Mouse (Mus musculus) megakaryocyte-erythroid progenitor cell, adult 5-6 weeks (primary cell): ENCODE measurements at regions not wholly inside any gene's neighbourhood (a gene's known extent, or its start where the extent isn't known, plus 50 kb on each side); places are given as distances from the start of the nearest gene placed in this dataset.

ENCODE experiments used
- ATAC-seq: replicated peaks from 2 replicates; pipeline ENCODE4 v1.8.0; 2016; ENCODE audit warnings: mild to moderate bottlenecking, inconsistent platforms; ENCODE audit not compliant: severe bottlenecking, poor library complexity, low FRiP score, low TSS enrichment

- no peak for ATAC-seq
These were observed 63.4 kb downstream of the Irx2 start for GRCm38 (mm10) chr13:72691783-72692729.

- no peak for ATAC-seq
These were observed 78.8 kb downstream of the Irx2 start for GRCm38 (mm10) chr13:72707469-72707868.

GRCm38 (mm10) chr13:72708728-72709127 is 80.1 kb downstream of the Irx2 start:
- no peak for ATAC-seq

- no peak for ATAC-seq
These were observed 81.4 kb downstream of the Irx2 start for GRCm38 (mm10) chr13:72710051-72710450.

- ATAC-seq: no peak
These were observed 82.5 kb downstream of the Irx2 start for GRCm38 (mm10) chr13:72711136-72711535.

GRCm38 (mm10) chr13:72711842-72712330 is 83.3 kb downstream of the Irx2 start:
- no peak for ATAC-seq

GRCm38 (mm10) chr13:72714793-72715192 is 86.2 kb downstream of the Irx2 start:
- no peak for ATAC-seq

GRCm38 (mm10) chr13:72715959-72716680 is 87.5 kb downstream of the Irx2 start:
- ATAC-seq: no peak

GRCm38 (mm10) chr13:72727126-72727525 is 98.5 kb downstream of the Irx2 start:
- no peak for ATAC-seq

- ATAC-seq: no peak
These were observed 107.3 kb downstream of the Irx2 start for GRCm38 (mm10) chr13:72735916-72736315.

- no peak for ATAC-seq
These were observed 108.4 kb downstream of the Irx2 start for GRCm38 (mm10) chr13:72736992-72737391.

- no peak for ATAC-seq
These were observed 118.6 kb downstream of the Irx2 start for GRCm38 (mm10) chr13:72747187-72747586.

GRCm38 (mm10) chr13:72755036-72755435 is 126.4 kb downstream of the Irx2 start:
- no peak for ATAC-seq

GRCm38 (mm10) chr13:72762481-72762880 is 133.9 kb downstream of the Irx2 start:
- no peak for ATAC-seq

- no peak for ATAC-seq
These were observed 134.7 kb downstream of the Irx2 start for GRCm38 (mm10) chr13:72763337-72763736.

- no peak for ATAC-seq
These were observed 138.7 kb downstream of the Irx2 start for GRCm38 (mm10) chr13:72767306-72767705.

GRCm38 (mm10) chr13:72769007-72769595 is 140.5 kb downstream of the Irx2 start:
- ATAC-seq: no peak

- no peak for ATAC-seq
These were observed 154.6 kb downstream of the Irx2 start for GRCm38 (mm10) chr13:72783026-72783726.

- no peak for ATAC-seq
These were observed 155.1 kb downstream of the Irx2 start for GRCm38 (mm10) chr13:72783727-72784070.

- ATAC-seq: no peak
These were observed 164.1 kb downstream of the Irx2 start for GRCm38 (mm10) chr13:72792695-72793094.
